Mouse (Mus musculus) heart, embryonic 12.5 days (tissue): ENCODE measurements around the gene Wnk4. TPM values are rescaled to one million over a fixed set of nuclear protein-coding genes. Genes with fewer than 3 reads are reported as not detected.
A peak's percentile ranks its signal among the peaks of the same experiment; 100 is the strongest.

Source experiments
- ATAC-seq: fragments of 200-750 bp; cut with Nextera tagmentation; 2 replicates; pipeline ENCODE4 v1.8.0; 2017; ENCODE audit warnings: moderate TSS enrichment, moderate library complexity; ENCODE audit not compliant: insufficient number of reproducible peaks, low FRiP score
- H3K27ac ChIP-seq: fragments of 300-500 bp; sonication (generic); 2 replicates; pipeline ENCODE4 v1.5.1; 2016; ENCODE audit warnings: mild to moderate bottlenecking, moderate library complexity; ENCODE audit not compliant: poor library complexity, severe bottlenecking
- H3K27me3 ChIP-seq: fragments of 300-500 bp; sonication (generic); replicated peaks from 2 replicates; pipeline ENCODE4 v1.6.1; 2016; ENCODE audit warnings: mild to moderate bottlenecking, moderate library complexity
- H3K36me3 ChIP-seq: fragments of 300-500 bp; sonication (generic); 2 replicates; pipeline ENCODE4 v1.6.1; 2016; ENCODE audit warnings: mild to moderate bottlenecking, moderate library complexity
- H3K4me1 ChIP-seq: fragments of 300-500 bp; sonication (generic); replicated peaks from 2 replicates; pipeline ENCODE4 v1.6.1; 2016; ENCODE audit warnings: mild to moderate bottlenecking
- H3K4me2 ChIP-seq: fragments of 300-500 bp; sonication (generic); 2 replicates; pipeline ENCODE4 v1.6.1; 2016; ENCODE audit warnings: mild to moderate bottlenecking, moderate library complexity
- H3K4me3 ChIP-seq: fragments of 300-500 bp; sonication (generic); 2 replicates; pipeline ENCODE4 v1.5.1; 2016; ENCODE audit warnings: mild to moderate bottlenecking
- H3K9ac ChIP-seq: fragments of 300-500 bp; sonication (generic); 2 replicates; pipeline ENCODE4 v1.6.1; 2016; ENCODE audit warnings: mild to moderate bottlenecking, moderate library complexity
- H3K9me3 ChIP-seq: fragments of 300-500 bp; sonication (generic); replicated peaks from 2 replicates; pipeline ENCODE4 v1.6.1; 2016; ENCODE audit warnings: mild to moderate bottlenecking, moderate library complexity
- WGBS: fragments of 180-500 bp; shearing (Covaris S2); methylation state at CpG from one replicate; pipeline ENCODE4 v1.1.7; 2016; 5-methylcytosine and 5-hydroxymethylcytosine counted together
- polyA plus RNA-seq: library from polyadenylated mRNA; unstranded; fragments of >200 nt; fragmentation: Nextera tagmentation; extraction: Ambion mirVana; gene quantifications from 2 replicates; pipeline ENCODE4 v1.2.1, GENCODE M21; 2016

The Wnk4 gene
- polyA plus RNA-seq, 1 experiment from 2014 or later: 14.0 TPM

DNA sequence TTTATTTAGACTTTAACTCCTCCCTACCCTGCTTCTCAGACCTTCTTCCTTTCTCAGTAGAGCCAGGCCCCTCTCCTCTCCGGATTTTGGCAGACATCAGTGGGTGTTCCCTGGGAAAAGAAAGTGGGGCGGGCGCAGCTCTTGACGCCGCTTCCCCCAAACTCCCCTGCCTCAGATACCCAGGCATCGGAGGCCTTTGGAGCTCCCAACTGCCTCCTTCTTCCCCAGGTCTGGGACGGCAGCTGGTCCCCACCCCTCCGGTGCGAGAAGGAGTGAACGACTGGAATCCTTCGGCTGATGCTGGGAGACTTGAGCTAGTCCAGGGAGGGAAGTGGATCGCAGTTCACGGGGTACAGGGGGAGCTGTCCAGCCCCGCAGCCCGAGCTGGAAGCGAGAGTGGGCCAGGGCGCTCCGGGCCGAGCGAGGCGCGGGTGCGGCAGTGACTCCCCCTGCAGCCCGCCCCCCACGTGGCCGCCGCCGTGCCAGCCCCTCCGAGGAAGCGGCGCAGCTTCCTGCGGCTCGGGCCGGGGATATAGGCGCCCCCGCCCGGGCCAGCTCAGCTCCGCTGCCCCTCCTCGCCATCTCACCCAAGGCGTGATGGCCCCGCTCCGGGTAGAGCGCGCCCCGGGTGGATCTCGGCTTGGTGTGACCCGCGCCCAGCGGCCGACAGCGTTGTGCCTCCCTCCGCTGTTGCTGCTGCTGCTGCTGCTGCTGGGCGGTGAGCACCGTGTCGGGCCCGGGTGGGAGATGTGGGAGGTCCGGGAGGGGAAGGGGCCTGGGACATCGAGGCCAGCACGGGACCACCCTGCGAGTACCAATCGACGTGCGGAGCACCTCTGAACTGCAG, 14.3 kb upstream of the Wnk4 start, which contains the start of gene Ramp2:
TSS of gene Ramp2 (plus strand) at position 174 of the 847 bp plus-strand sequence.
- peak within 1 kb of the TSS; percentile 62 for H3K4me3 ChIP-seq
- H3K9ac ChIP-seq: peak within 1 kb of the TSS; percentile 79
- H3K4me1 ChIP-seq: peaks cover 8% of the 10 kb centered on the region
- H3K27me3 ChIP-seq: peaks cover 32% of the 10 kb centered on the region
- H3K27ac ChIP-seq: peak within 1 kb of the TSS; percentile 85
- peak within 1 kb of the TSS; percentile 84 for H3K4me2 ChIP-seq
- no peaks in the 10 kb centered on the region for H3K36me3 ChIP-seq
- H3K9me3 ChIP-seq: no peaks in the 10 kb centered on the region
- under 1% methylated on average over 53 of the region's 63 CpGs for WGBS
- ATAC-seq: peak; percentile 77

- Histone ChIP-seq H3K4me2 (peak overlapping the region; percentile 84), H3K9ac (peak overlapping the region; percentile 79), H3K4me3 (peak overlapping the region; percentile 62), H3K4me1 (peaks cover 8% of the 10 kb centered on the region), H3K27me3 (peaks cover 32% of the 10 kb centered on the region), H3K36me3 (no peaks in the 10 kb centered on the region), H3K27ac (peak overlapping the region; percentile 85), H3K9me3 (no peaks in the 10 kb centered on the region)
- no peak for ATAC-seq
- 5% methylated on average over 7 of the region's 7 CpGs for WGBS
Observed at GRCm38 (mm10) chr11:101246702-101247012, 13.7 kb upstream of the Wnk4 start.

- H3K4me2 ChIP-seq: peak overlapping the region; percentile 84
- no peaks in the 10 kb centered on the region for H3K9me3 ChIP-seq
- WGBS: 64% methylated on average over 6 of the region's 6 CpGs
- H3K4me1 ChIP-seq: peaks cover 12% of the 10 kb centered on the region
- H3K36me3 ChIP-seq: no peaks in the 10 kb centered on the region
- ATAC-seq: no peak
- peak overlapping the region; percentile 62 for H3K4me3 ChIP-seq
- H3K9ac ChIP-seq: peak overlapping the region; percentile 79
- peak overlapping the region; percentile 85 for H3K27ac ChIP-seq
- peaks cover 32% of the 10 kb centered on the region for H3K27me3 ChIP-seq
Observed at GRCm38 (mm10) chr11:101247521-101248030, 12.8 kb upstream of the Wnk4 start.

GRCm38 (mm10) chr11:101248258-101248994, 11.9 kb upstream of the Wnk4 start:
- Histone ChIP-seq H3K36me3 (no peaks in the 10 kb centered on the region), H3K9me3 (no peaks in the 10 kb centered on the region), H3K4me3 (peak overlapping the region; percentile 62), H3K4me1 (peaks cover 16% of the 10 kb centered on the region), H3K27ac (peak overlapping the region; percentile 85), H3K27me3 (peaks cover 32% of the 10 kb centered on the region), H3K4me2 (peak overlapping the region; percentile 84), H3K9ac (no peak overlapping the region)
- WGBS: 25% methylated on average over 14 of the region's 14 CpGs
- no peak; the same call in 1 of the 2 replicates for ATAC-seq

DNA sequence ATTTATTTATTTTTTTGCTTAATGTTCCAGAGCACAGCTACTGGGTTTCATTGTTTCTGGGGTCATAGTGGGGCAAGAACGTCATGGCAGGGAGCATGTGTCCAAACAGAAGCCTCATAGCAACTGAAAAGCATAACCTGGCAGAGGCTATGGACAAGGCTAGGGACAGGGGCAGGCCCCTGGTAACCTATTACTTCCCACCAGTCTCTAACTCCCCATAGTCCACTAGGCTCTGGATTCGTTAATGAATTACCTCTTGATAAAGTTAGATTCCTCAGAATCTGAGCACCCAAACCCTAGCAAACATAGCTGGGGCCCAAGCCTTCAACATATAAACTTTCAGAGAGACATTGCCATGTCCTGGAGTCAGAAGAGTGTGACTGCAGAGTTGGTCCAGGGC, 9.3 kb upstream of the Wnk4 start:
- H3K27me3 ChIP-seq: peaks cover 15% of the 10 kb centered on the region
- H3K36me3 ChIP-seq: peaks cover 3% of the 10 kb centered on the region
- ATAC-seq: no peak
- no peak overlapping the region for H3K27ac ChIP-seq
- peaks cover 24% of the 10 kb centered on the region for H3K4me1 ChIP-seq
- no peak overlapping the region for H3K4me2 ChIP-seq
- 66% methylated on average over 2 of the region's 2 CpGs for WGBS
- no peaks in the 10 kb centered on the region for H3K9me3 ChIP-seq
- H3K9ac ChIP-seq: no peak overlapping the region
- no peak overlapping the region for H3K4me3 ChIP-seq

DNA sequence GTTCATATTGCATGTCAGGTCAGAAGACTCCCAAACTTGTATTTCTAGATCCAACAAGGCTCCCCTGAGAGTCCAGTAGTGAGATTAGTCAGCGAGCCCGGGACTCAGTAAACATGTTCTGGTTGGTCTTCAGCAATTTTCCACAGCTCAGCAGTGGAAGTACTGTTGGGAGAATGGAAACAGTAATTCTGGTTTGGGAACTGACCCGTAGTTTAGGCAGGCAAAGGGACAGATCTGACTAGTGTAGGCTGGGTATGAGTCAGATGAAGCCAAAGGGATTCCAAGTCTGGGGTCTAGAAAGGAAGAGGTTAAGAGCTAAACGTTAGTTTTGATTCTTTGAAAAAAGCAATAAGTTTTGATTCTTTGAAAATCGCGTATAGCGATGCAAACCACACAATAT, 7.4 kb upstream of the Wnk4 start:
- H3K4me1 ChIP-seq: peaks cover 34% of the 10 kb centered on the region
- peak overlapping the region; percentile 97 for H3K9ac ChIP-seq
- H3K27ac ChIP-seq: peak overlapping the region; percentile 94
- H3K36me3 ChIP-seq: peaks cover 14% of the 10 kb centered on the region
- H3K9me3 ChIP-seq: no peaks in the 10 kb centered on the region
- H3K4me3 ChIP-seq: peak overlapping the region; percentile 97
- peak overlapping the region; percentile 94 for H3K4me2 ChIP-seq
- no peak for ATAC-seq
- WGBS: 8% methylated on average over 7 of the region's 7 CpGs
- peaks cover 1% of the 10 kb centered on the region for H3K27me3 ChIP-seq

DNA sequence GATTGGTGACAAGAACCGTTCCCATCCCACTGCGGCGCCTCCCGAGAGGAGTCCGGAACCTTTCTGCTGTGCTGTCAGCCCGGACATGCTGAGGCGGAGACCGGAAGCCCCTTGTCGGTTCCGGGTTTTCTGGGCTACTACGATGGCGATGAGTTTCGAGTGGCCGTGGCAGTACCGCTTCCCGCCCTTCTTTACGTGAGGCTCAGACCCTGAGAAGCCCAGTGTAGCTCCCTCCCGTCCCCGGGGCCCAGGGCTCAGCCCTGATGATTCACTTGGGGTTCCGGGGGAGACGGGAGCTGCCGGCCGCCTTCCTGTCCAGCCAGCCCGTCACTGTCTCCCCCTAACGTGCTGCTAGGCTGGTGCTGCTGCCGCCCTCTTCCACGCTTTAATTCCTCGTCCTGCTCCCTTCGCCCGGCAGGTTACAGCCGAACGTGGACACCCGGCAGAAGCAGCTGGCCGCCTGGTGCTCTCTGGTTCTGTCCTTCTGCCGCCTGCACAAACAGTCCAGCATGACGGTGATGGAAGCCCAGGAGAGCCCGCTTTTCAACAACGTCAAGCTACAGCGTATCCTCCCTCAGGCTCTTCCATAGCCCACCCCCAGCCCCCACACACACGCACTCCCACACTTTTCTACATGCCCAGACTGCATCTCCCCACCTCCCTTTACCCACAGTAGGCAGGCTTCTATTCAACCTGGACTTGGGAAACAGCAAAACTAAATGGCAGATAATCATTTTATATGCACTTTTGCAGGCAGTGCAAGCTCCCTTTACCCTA, 6.6 kb upstream of the Wnk4 start, which contains the start of gene Vps25:
TSS of gene Vps25 (plus strand) at position 95 of the 777 bp plus-strand sequence.
- H3K4me3 ChIP-seq: peak within 1 kb of the TSS; percentile 97
- peak within 1 kb of the TSS; percentile 97 for H3K9ac ChIP-seq
- H3K4me1 ChIP-seq: peaks cover 42% of the 10 kb centered on the region
- WGBS: under 1% methylated on average over 40 of the region's 40 CpGs
- H3K9me3 ChIP-seq: no peaks in the 10 kb centered on the region
- peaks cover 18% of the 10 kb centered on the region for H3K36me3 ChIP-seq
- H3K27ac ChIP-seq: peak within 1 kb of the TSS; percentile 94
- peak within 1 kb of the TSS; percentile 94 for H3K4me2 ChIP-seq
- no peaks in the 10 kb centered on the region for H3K27me3 ChIP-seq
- peak; percentile 82 for ATAC-seq

DNA sequence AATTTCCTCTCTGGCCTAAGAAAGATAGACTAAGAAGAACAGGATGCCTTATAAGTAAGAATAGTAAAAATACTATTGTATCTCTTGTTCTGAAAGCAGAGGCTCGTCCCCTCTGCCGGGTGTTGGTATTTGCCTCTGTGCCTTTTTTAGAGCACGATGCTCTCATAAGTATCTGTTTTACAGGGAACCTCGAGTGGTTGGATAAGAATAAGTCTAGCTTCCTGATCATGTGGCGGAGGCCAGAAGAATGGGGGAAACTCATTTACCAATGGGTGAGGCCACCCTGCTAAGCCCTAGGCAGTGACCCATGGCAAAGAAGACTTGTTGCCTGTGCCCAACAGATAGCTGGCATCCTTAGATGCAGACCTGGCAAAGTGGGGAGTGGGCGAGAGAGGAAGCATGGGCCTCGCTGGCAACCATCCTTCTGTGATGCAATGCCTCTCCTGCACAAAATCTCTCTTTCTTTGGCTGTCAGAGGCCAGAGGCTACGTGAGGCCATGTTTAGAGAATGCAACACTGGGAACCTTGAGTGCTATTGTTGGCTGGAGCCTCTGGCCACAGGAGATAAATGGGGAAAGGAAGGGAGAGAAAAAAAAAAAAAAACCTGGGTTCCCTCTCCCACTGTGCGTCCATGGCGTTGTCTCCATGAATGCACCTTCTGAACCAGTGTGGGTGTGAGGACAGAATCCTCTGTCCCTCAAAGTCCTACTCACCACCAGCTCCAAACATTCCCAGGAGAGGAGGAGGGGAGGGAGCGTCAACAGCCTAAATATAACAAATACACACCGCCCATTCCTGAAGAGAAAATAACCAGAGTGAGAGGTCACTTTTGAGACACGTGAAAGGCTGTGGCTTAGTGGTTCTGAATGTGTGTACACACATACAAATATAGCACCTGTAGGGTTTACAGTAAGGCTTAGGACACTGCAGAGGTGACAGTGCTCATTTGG, 4.3 kb upstream of the Wnk4 start:
- Histone ChIP-seq H3K4me2 (no peak overlapping the region), H3K27ac (peak overlapping the region; percentile 79), H3K9ac (no peak overlapping the region), H3K36me3 (peaks cover 18% of the 10 kb centered on the region), H3K27me3 (no peaks in the 10 kb centered on the region), H3K9me3 (no peaks in the 10 kb centered on the region), H3K4me3 (no peak overlapping the region), H3K4me1 (peaks cover 60% of the 10 kb centered on the region)
- ATAC-seq: no peak
- 62% methylated on average over 13 of the region's 13 CpGs for WGBS

- Histone ChIP-seq H3K36me3 (peaks cover 18% of the 10 kb centered on the region), H3K27me3 (peaks cover 23% of the 10 kb centered on the region), H3K4me1 (peaks cover 78% of the 10 kb centered on the region), H3K4me2 (peak overlapping the region; percentile 87), H3K27ac (peak overlapping the region; percentile 88), H3K9ac (peak overlapping the region; percentile 89), H3K4me3 (peak overlapping the region; percentile 64), H3K9me3 (no peaks in the 10 kb centered on the region)
- 32% methylated on average over 6 of the region's 6 CpGs for WGBS
- ATAC-seq: peak; percentile 7; the same call in 1 of the 2 replicates
Observed at GRCm38 (mm10) chr11:101259261-101259712, 1.1 kb upstream of the Wnk4 start.
